Mouse (Mus musculus) stomach, embryonic 14.5 days (tissue): ENCODE measurements at regions not wholly inside any gene's neighbourhood (a gene's known extent, or its start where the extent isn't known, plus 50 kb on each side); places are given as distances from the start of the nearest gene placed in this dataset.

ENCODE experiments used
- ATAC-seq: fragments of 200-750 bp; cut with Nextera tagmentation; 2 replicates; pipeline ENCODE4 v1.8.0; 2017; ENCODE audit warnings: low read depth, moderate TSS enrichment; ENCODE audit not compliant: insufficient number of reproducible peaks, insufficient read depth, low FRiP score
- H3K27ac ChIP-seq: fragments of 300-500 bp; sonication (generic); 2 replicates; pipeline ENCODE4 v1.5.1; 2014; ENCODE audit warnings: mild to moderate bottlenecking, low read length, moderate library complexity, mixed read lengths
- H3K27me3 ChIP-seq: fragments of 300-500 bp; sonication (generic); 2 replicates; pipeline ENCODE4 v1.6.1; 2014; ENCODE audit warnings: low read length, control low read depth, mixed read lengths; ENCODE audit not compliant: control insufficient read depth, insufficient read depth
- H3K36me3 ChIP-seq: fragments of 300-500 bp; sonication (generic); 2 replicates; pipeline ENCODE4 v1.6.1; 2014; ENCODE audit warnings: mild to moderate bottlenecking, control low read depth, low read length, moderate library complexity, mixed read lengths; ENCODE audit not compliant: control insufficient read depth, insufficient read depth
- H3K4me1 ChIP-seq: fragments of 300-500 bp; sonication (generic); 2 replicates; pipeline ENCODE4 v1.6.1; 2014; ENCODE audit warnings: low read length, control low read depth, mixed read lengths; ENCODE audit not compliant: control insufficient read depth, insufficient read depth
- H3K4me2 ChIP-seq: fragments of 300-500 bp; sonication (generic); replicated peaks from 2 replicates; pipeline ENCODE4 v1.6.1; 2014; ENCODE audit warnings: low read depth, low read length, control low read depth
- H3K4me3 ChIP-seq: fragments of 300-500 bp; sonication (generic); 2 replicates; pipeline ENCODE4 v1.5.1; 2014; ENCODE audit warnings: low read depth, low read length, control low read depth
- H3K9ac ChIP-seq: fragments of 300-500 bp; sonication (generic); replicated peaks from 2 replicates; pipeline ENCODE4 v1.6.1; 2014; ENCODE audit warnings: low read depth, mild to moderate bottlenecking, control low read depth, low read length, moderate library complexity, mixed read lengths
- H3K9me3 ChIP-seq: fragments of 300-500 bp; sonication (generic); 2 replicates; pipeline ENCODE4 v1.6.1; 2016; ENCODE audit warnings: low read depth, low read length, control low read depth; ENCODE audit not compliant: control insufficient read depth
- WGBS: fragments of 180-500 bp; shearing (Covaris S2); extraction: QIAGEN DNeasy Blood & Tissue Kit; methylation state at CpG from one replicate; pipeline ENCODE4 v1.1.7; 2014; 5-methylcytosine and 5-hydroxymethylcytosine counted together

DNA sequence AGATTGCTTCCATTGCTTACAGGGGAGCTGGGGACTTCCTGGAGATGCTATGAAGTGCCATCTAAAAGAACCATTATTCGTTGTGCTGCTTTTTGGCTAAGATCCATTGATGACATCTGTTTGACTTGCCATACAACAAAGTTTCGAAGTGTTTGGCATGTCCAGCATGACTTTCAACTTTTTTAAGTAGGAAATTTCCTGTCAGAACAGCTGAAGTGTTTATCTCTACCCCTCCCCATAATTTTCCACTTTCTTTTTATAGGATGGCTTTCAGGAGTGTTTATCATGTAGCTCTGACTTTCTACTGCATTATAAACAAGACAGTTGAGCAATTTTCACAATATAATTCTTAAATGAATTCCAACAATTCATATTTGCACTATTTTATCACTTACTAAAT lies 253.1 kb upstream of the Pbx1 start:
- 48% methylated on average over 2 of the region's 2 CpGs for WGBS

DNA sequence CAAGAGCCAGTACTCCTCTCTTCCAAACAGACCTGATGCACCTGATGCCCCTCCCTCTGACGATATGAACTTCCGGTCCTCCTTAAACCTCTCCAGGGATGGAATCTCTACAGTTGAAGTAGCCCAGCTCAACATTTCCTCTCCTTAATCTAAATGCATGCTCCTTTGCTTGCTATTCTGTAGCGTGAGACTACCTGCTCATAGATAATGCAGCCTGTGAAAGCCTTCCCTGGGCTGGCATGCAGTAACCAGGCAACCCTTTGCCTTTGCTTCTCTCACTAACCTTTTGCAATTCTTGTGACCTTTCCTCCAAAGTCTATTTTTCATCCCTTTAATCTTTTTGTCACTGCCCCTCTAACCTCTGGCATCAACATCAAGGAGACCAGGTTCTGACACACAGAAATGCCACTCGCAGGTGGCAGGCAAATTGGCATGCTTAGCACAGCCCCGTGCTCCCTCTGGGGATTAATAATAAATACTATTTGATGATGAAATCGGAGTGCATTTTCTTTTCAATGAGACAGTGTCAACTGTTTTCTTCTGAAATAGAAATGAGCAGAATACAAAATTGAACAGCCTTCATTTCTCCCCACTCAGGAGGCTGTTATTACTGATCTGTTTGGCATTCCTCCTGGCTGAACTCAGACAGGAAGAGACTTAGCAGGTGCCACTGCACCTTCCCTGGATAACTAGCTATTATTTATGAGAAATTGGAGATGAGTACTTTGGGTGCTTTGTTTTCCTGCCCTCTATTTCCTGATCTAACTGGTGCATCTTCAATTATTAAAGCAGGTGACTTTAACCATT lies 249.8 kb upstream of the Pbx1 start:
- H3K36me3 ChIP-seq = no peaks in the 10 kb centered on the region
- H3K27ac ChIP-seq = no peak overlapping the region
- 58% methylated on average over 6 of the region's 6 CpGs for WGBS
- ATAC-seq = no peak
- H3K27me3 ChIP-seq = no peaks in the 10 kb centered on the region
- H3K4me3 ChIP-seq = no peak overlapping the region
- no peak overlapping the region for H3K9ac ChIP-seq
- H3K4me2 ChIP-seq = no peak overlapping the region
- H3K4me1 ChIP-seq = no peaks in the 10 kb centered on the region
- no peaks in the 10 kb centered on the region for H3K9me3 ChIP-seq

More for the DNA sequence above, 253.1 kb upstream of the Pbx1 start:
- no peak overlapping the region for H3K4me3 ChIP-seq
- no peaks in the 10 kb centered on the region for H3K27me3 ChIP-seq
- no peaks in the 10 kb centered on the region for H3K9me3 ChIP-seq
- no peak overlapping the region for H3K4me2 ChIP-seq
- no peak for ATAC-seq
- H3K9ac ChIP-seq = no peak overlapping the region
- H3K4me1 ChIP-seq = no peaks in the 10 kb centered on the region
- no peak overlapping the region for H3K27ac ChIP-seq
- no peaks in the 10 kb centered on the region for H3K36me3 ChIP-seq

DNA sequence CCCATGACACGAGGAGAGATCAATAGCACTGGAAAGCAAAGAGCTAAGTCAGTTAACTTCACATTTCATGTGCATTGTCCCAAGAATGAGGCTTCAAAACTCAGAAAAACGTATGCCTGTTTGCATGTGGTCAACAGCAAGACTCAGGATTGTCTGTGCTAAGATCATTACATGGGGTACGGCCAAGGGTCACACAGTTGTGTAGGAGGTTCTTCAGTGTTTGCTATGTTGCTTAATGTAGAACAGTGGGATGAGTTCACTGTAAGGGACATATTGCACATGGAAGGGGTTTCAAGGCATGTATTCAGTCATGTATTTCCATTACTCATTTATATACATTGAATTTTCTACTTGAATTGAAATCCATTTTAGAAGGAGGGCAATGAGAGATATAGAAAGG lies 248.6 kb upstream of the Pbx1 start:
- Histone ChIP-seq H3K9ac (no peak overlapping the region), H3K4me3 (no peak overlapping the region), H3K9me3 (no peaks in the 10 kb centered on the region), H3K27ac (no peak overlapping the region), H3K4me2 (no peak overlapping the region), H3K36me3 (no peaks in the 10 kb centered on the region), H3K4me1 (no peaks in the 10 kb centered on the region), H3K27me3 (no peaks in the 10 kb centered on the region)
- ATAC-seq = no peak
- 84% methylated on average over 3 of the region's 3 CpGs for WGBS

DNA sequence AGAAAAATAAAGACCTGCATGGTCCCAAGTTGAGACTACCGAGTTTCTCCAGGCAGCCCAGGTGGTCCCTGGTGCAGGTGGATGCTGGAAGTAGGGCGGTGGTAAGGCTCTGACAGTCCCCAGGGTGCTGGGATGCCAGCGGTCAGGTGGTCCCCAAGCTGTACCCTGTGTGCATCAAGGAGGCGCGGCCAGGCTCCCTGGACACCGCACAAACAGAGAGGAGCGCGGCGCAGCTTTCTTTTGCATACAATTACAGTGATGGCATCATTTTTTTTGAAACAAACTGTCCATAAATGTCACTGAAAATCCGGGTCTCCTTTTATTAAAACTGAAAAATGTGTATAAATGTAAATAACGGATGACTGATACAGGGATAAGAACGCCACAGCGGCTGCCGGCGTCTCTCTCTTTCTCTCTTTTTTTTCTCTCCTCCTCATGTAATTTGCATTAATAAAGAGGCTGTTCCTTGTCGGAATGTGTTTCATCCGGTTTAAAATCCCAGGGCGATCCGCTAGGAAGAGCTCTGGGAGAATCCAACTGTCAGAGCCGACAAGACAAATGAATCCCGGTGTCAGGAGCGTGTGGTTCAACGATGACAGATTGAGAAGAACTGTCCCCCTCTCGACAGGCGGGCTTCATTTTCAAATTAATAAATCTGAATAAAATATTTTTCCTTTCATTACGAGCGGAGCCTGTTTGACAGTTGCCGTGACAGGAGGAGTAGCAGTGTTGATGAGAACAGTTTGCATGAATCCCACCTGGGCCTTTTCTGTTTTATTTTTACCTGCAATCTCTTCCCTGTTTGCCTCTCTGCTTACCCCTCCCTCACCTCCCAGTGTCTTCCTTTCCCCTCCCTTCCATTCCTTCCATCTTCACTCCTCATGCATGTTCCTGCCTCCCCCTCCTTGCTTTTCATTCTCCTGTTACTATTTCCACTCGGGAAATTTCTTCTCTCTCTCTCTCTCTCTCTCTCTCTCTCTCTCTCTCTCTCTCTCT lies 244.6 kb upstream of the Pbx1 start:
- Histone ChIP-seq H3K9me3 (no peaks in the 10 kb centered on the region), H3K36me3 (no peaks in the 10 kb centered on the region), H3K4me1 (no peaks in the 10 kb centered on the region), H3K4me2 (peak overlapping the region; percentile 39), H3K27me3 (no peaks in the 10 kb centered on the region), H3K4me3 (peak overlapping the region; percentile 18), H3K27ac (no peak overlapping the region), H3K9ac (no peak overlapping the region)
- ATAC-seq = no peak
- WGBS = 40% methylated on average over 29 of the region's 29 CpGs

DNA sequence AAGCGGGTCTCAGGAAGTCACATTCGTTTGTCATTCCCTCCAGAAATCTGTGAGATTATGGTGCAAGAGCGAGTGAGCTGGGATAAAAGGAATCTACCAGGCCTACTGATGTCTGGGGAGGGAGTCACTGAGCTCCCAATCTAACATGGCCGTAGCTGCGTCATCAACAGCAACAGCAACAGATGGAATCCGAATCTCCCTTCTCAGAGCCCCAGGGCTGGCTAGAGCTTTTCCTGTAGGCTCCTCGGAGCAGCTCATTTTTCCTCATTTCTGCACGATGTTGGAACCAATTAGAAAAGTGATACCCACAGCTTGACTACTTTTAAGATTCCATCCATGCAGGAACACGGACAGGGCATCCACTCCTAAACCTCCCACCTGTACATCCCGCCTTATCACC lies 243.7 kb upstream of the Pbx1 start:
- Histone ChIP-seq H3K27ac (no peak overlapping the region), H3K4me3 (no peak overlapping the region), H3K4me2 (no peak overlapping the region), H3K36me3 (no peaks in the 10 kb centered on the region), H3K9ac (no peak overlapping the region), H3K9me3 (no peaks in the 10 kb centered on the region), H3K27me3 (no peaks in the 10 kb centered on the region), H3K4me1 (no peaks in the 10 kb centered on the region)
- WGBS = 72% methylated on average over 10 of the region's 10 CpGs
- no peak for ATAC-seq

DNA sequence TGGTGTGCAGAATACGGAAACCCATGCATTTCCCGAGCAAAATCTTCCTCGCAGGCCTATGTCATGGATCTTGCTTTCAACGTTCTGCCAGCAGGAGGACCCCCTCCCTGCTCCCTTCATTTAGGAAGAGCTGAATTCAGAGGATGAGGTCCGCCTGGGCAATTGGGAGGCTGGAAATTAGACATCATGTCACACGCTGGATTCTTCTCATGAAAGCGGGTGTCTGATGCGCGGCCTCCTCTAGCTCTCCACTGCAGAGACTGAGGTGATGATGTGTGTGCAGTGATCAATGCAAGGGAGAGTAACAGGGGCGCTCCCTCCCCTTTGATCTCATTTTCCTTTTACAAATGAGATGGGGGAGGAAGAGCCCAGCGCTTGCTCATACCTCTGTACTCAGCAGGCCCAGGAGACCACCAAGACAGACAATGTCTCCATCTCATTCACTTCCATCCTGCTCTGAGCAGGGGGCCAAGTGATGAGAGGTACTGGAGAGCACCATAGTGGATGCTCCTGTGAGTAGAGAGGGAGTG lies 230.8 kb upstream of the Pbx1 start:
- H3K4me1 ChIP-seq = no peaks in the 10 kb centered on the region
- 56% methylated on average over 11 of the region's 11 CpGs for WGBS
- H3K36me3 ChIP-seq = no peaks in the 10 kb centered on the region
- H3K27me3 ChIP-seq = no peaks in the 10 kb centered on the region
- no peak overlapping the region for H3K9ac ChIP-seq
- no peak for ATAC-seq
- no peaks in the 10 kb centered on the region for H3K9me3 ChIP-seq
- no peak overlapping the region for H3K27ac ChIP-seq
- no peak overlapping the region for H3K4me2 ChIP-seq
- no peak overlapping the region for H3K4me3 ChIP-seq

DNA sequence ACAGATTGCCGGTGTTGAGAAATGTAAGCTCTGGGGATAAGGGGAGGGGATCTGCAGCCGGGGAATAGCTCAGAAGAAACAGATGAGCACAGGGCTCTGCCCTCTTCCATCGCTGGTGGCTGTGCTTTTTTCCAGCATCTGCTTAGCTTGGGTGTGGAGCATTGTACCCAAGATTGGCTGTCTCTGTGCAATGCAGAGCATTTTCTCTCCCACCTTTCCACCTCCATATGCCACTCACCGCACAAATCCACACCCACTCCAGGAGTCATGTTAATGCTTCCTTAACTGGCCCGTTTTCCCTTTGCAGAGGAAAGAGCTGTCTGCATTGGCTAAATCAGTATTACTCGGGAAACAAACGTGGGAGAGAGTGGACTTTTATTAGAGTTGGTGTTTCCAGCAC lies 228.9 kb upstream of the Pbx1 start:
- no peaks in the 10 kb centered on the region for H3K36me3 ChIP-seq
- H3K9ac ChIP-seq = no peak overlapping the region
- no peaks in the 10 kb centered on the region for H3K27me3 ChIP-seq
- no peak overlapping the region for H3K4me3 ChIP-seq
- no peaks in the 10 kb centered on the region for H3K9me3 ChIP-seq
- H3K27ac ChIP-seq = no peak overlapping the region
- ATAC-seq = no peak
- 57% methylated on average over 7 of the region's 7 CpGs for WGBS
- no peaks in the 10 kb centered on the region for H3K4me1 ChIP-seq
- H3K4me2 ChIP-seq = no peak overlapping the region

DNA sequence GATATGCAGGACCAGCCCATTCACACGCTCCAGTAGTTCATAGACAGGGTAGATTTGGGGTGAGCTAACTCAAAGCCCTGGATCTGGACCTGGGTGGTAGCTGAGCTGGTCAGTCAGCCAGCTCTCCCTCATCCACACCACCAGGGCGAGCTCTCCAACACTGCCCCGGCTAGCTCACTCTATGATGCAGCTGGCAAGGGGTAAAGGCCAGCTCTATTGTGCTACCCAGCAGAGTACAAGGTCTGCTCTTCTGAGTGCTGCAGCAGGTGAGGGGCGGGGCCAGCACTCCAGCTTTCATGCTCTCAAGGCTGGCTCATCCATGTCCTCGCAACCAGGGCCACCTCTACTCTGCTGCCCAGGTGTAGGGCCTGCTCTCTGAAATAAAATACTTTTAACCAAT lies 227.5 kb upstream of the Pbx1 start:
- Histone ChIP-seq H3K36me3 (no peaks in the 10 kb centered on the region), H3K4me1 (no peaks in the 10 kb centered on the region), H3K9ac (no peak overlapping the region), H3K4me2 (no peak overlapping the region), H3K9me3 (no peaks in the 10 kb centered on the region), H3K27ac (no peak overlapping the region), H3K4me3 (no peak overlapping the region), H3K27me3 (no peaks in the 10 kb centered on the region)
- WGBS = 80% methylated on average over 5 of the region's 5 CpGs
- 0 out of 2 replicates have a peak, but pooled peaks have one; percentile 49 for ATAC-seq
